Mouse (Mus musculus) spleen, adult 18-20 months (tissue): Measurements from ENCODE around the gene P3h4.
A peak's percentile ranks its signal among the peaks of the same experiment; 100 is the strongest.
"Not testable (repeated sequence)": the region's sequence is repeated elsewhere in the genome, so short reads cannot be mapped to it uniquely, and the experiment has no call there.

Experiments
- DNase-seq, 2 experiments: peaks; one replicate each; pipeline ENCODE4 v3.0.0; 2022; ENCODE audit warnings: mixed read lengths in 2 of 2

The P3h4 gene

GRCm38 (mm10) chr11:100391081-100391883 is 23.4 kb downstream of the P3h4 start:
- no peak for DNase-seq

- no peak for DNase-seq
These were observed 24.6 kb downstream of the P3h4 start for GRCm38 (mm10) chr11:100389931-100390445.

GRCm38 (mm10) chr11:100388588-100388987 is 26.0 kb downstream of the P3h4 start:
- DNase-seq: no peak

GRCm38 (mm10) chr11:100387589-100388375 is 26.9 kb downstream of the P3h4 start:
- no peak for DNase-seq

GRCm38 (mm10) chr11:100387111-100387510 is 27.5 kb downstream of the P3h4 start:
- no peak for DNase-seq

GRCm38 (mm10) chr11:100386586-100386985 is 28.1 kb downstream of the P3h4 start:
- DNase-seq: no peak

GRCm38 (mm10) chr11:100385016-100385415 is 29.6 kb downstream of the P3h4 start:
- no peak for DNase-seq

- DNase-seq: no peak
These were observed 32.0 kb downstream of the P3h4 start for GRCm38 (mm10) chr11:100382682-100383081.

GRCm38 (mm10) chr11:100379311-100379710 is 35.3 kb downstream of the P3h4 start:
- no peak for DNase-seq

GRCm38 (mm10) chr11:100378446-100378845 is 36.2 kb downstream of the P3h4 start:
- no peak for DNase-seq

- no peak for DNase-seq
These were observed 36.6 kb downstream of the P3h4 start for GRCm38 (mm10) chr11:100377989-100378388.

- no peak for DNase-seq
These were observed 37.8 kb downstream of the P3h4 start for GRCm38 (mm10) chr11:100376746-100377389.

GRCm38 (mm10) chr11:100376005-100376404 is 38.6 kb downstream of the P3h4 start:
- DNase-seq: no peak

- DNase-seq: no peak
These were observed 39.5 kb downstream of the P3h4 start for GRCm38 (mm10) chr11:100375127-100375526.

- no peak for DNase-seq
These were observed 42.6 kb downstream of the P3h4 start for GRCm38 (mm10) chr11:100371981-100372558.

- DNase-seq: no peak
These were observed 44.8 kb downstream of the P3h4 start for GRCm38 (mm10) chr11:100369822-100370221.

GRCm38 (mm10) chr11:100369145-100369544 is 45.5 kb downstream of the P3h4 start:
- no peak for DNase-seq

GRCm38 (mm10) chr11:100362979-100363562 is 51.6 kb downstream of the P3h4 start:
- DNase-seq: peak in 1 of 2 experiments; percentile 60

GRCm38 (mm10) chr11:100362209-100362978 is 52.2 kb downstream of the P3h4 start:
- DNase-seq: peak; percentile 48 to 77

- not testable (repeated sequence) for DNase-seq
These were observed 53.6 kb downstream of the P3h4 start for GRCm38 (mm10) chr11:100361059-100361458.

- no peak for DNase-seq
These were observed 54.5 kb downstream of the P3h4 start for GRCm38 (mm10) chr11:100360175-100360574.
